Mouse (Mus musculus) hindbrain, embryonic 10.5 days (tissue): ENCODE results near the gene Plxna1. TPM values are rescaled to one million over a fixed set of nuclear protein-coding genes. Genes with fewer than 3 reads are reported as not detected.
A peak's percentile ranks its signal among the peaks of the same experiment; 100 is the strongest.

Source experiments
- DNase-seq: peaks from one replicate; pipeline ENCODE4 v3.0.0-alpha.2; 2017; ENCODE audit warnings: low spot score
- H3K27ac ChIP-seq: fragments of 300-500 bp; sonication (generic); 2 replicates; pipeline ENCODE4 v1.5.1; 2016; ENCODE audit warnings: mild to moderate bottlenecking, moderate library complexity
- H3K27me3 ChIP-seq: fragments of 300-500 bp; sonication (generic); 2 replicates; pipeline ENCODE4 v1.6.1; 2016; ENCODE audit warnings: mild to moderate bottlenecking; ENCODE audit not compliant: poor library complexity, insufficient read depth, severe bottlenecking
- H3K36me3 ChIP-seq: fragments of 300-500 bp; sonication (generic); 2 replicates; pipeline ENCODE4 v1.6.1; 2016; ENCODE audit warnings: mild to moderate bottlenecking, moderate library complexity
- H3K4me1 ChIP-seq: fragments of 300-500 bp; sonication (generic); replicated peaks from 2 replicates; pipeline ENCODE4 v1.6.1; 2016; ENCODE audit warnings: mild to moderate bottlenecking
- H3K4me3 ChIP-seq: fragments of 300-500 bp; sonication (generic); 2 replicates; pipeline ENCODE4 v1.5.1; 2016; ENCODE audit warnings: mild to moderate bottlenecking, moderate library complexity
- H3K9me3 ChIP-seq: fragments of 300-500 bp; sonication (generic); 2 replicates; pipeline ENCODE4 v1.6.1; 2016; ENCODE audit warnings: mild to moderate bottlenecking, moderate library complexity
- WGBS: fragments of 180-500 bp; shearing (Covaris S2); methylation state at CpG from one replicate; pipeline ENCODE4 v1.1.7; 2016; 5-methylcytosine and 5-hydroxymethylcytosine counted together
- polyA plus RNA-seq: library from polyadenylated mRNA; unstranded; fragments of >200 nt; fragmentation: Nextera tagmentation; extraction: Ambion mirVana; gene quantifications from 2 replicates; pipeline ENCODE4 v1.2.1, GENCODE M21; 2016

Plxna1 gene
- polyA plus RNA-seq, 1 experiment from 2014 or later: 35.5 TPM

DNA sequence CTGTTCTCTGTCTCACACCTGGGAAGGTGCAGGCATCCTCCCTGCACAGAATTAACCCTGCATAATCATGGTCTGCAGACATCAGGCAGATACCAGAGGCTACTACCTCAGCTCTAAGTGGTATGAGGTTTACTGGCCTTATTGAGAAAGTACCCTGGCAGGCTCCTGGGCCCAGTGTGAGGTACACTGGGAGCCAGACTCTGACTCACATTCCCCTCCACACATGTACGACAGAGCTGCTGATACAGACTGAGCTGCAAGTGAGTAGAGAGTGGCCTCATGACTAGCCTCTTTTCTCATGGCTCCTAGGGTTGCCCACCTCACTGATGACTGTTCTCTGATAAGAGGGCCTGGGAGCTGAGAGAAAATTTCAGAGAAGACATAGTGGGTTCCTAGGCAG, 24.5 kb upstream of the Plxna1 start:
- H3K36me3 ChIP-seq: no peaks in the 10 kb centered on the region
- no peak overlapping the region for H3K27ac ChIP-seq
- peaks cover 23% of the 10 kb centered on the region for H3K4me1 ChIP-seq
- no peak overlapping the region for H3K4me3 ChIP-seq
- 76% methylated on average over 1 of the region's 1 CpGs for WGBS
- H3K9me3 ChIP-seq: no peaks in the 10 kb centered on the region
- no peak for DNase-seq
- peaks cover 6% of the 10 kb centered on the region; the same call in 1 of the 2 replicates for H3K27me3 ChIP-seq

DNA sequence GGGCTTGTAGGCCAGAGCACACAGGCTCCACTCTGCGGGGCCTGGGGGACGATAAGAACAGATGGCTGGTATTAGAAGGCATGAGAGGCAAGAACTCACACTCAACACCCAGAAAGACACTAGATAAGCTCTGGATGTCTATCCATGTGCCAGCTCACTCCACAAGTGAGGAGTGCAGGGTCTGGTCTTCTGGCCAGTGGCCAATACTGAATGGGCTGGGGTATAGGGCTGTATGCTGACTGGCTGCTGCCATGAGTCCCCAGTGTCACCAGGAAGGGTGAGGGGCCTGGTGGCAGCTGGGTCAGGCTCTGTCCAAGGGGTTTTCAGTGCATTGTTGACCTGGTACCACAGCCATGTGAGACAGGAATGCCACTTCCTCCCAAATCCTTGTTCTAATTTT, 22.3 kb upstream of the Plxna1 start:
- Histone ChIP-seq H3K27ac (no peak overlapping the region), H3K9me3 (no peaks in the 10 kb centered on the region), H3K36me3 (no peaks in the 10 kb centered on the region), H3K4me1 (peaks cover 39% of the 10 kb centered on the region), H3K4me3 (no peak overlapping the region), H3K27me3 (peaks cover 13% of the 10 kb centered on the region; the same call in 1 of the 2 replicates)
- 85% methylated on average over 2 of the region's 2 CpGs for WGBS
- no peak for DNase-seq

DNA sequence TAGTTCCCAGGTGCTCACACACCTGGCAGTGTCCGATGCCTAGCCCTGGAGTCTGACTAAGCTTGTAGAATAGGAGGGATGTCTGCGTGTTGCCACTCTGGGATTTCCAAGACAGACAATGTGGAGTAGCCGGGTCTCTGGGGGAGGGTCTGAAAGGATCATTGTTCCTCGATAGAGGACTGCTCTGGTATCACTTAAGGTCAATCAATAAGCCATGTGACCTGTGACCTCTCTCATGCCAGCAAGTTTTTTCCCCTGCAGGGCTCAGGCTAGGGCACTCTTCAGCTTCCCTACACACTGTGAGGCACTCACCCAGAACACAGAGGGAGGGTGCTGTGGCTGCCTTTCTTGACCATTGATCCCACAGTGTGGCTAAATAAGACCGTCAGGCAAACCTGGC, 19.4 kb upstream of the Plxna1 start:
- peaks cover 35% of the 10 kb centered on the region for H3K4me1 ChIP-seq
- H3K27ac ChIP-seq: peak overlapping the region; percentile 64
- WGBS: 6% methylated on average over 5 of the region's 5 CpGs
- H3K9me3 ChIP-seq: no peaks in the 10 kb centered on the region
- no peak overlapping the region for H3K4me3 ChIP-seq
- no peaks in the 10 kb centered on the region for H3K36me3 ChIP-seq
- H3K27me3 ChIP-seq: peaks cover 13% of the 10 kb centered on the region; the same call in 1 of the 2 replicates
- DNase-seq: peak; percentile 35

DNA sequence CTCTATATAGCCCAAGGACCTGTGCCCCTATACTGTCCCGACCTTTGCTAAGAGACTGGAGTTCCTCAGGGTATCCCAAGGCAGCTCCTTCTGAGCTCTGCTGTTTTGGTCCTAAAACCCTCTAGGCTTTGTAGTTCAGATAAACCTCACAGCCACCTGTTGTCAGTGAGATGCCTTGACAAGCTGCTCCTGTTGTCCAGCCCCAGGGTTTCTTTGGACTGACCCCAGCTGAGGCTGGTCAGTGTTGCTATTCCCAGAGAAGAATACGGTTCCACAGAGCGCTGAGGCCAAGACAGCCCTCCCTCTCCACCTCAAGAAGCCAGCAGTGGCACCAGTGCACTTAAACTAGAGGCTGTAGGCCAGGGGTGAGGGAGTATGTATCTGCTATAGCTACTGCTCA, 18.8 kb upstream of the Plxna1 start:
- H3K9me3 ChIP-seq: no peaks in the 10 kb centered on the region
- no peak for DNase-seq
- H3K4me1 ChIP-seq: peaks cover 35% of the 10 kb centered on the region
- WGBS: 34% methylated on average over 3 of the region's 3 CpGs
- peaks cover 13% of the 10 kb centered on the region; the same call in 1 of the 2 replicates for H3K27me3 ChIP-seq
- peak overlapping the region; percentile 64; the same call in 1 of the 2 replicates for H3K27ac ChIP-seq
- no peaks in the 10 kb centered on the region for H3K36me3 ChIP-seq
- no peak overlapping the region for H3K4me3 ChIP-seq

DNA sequence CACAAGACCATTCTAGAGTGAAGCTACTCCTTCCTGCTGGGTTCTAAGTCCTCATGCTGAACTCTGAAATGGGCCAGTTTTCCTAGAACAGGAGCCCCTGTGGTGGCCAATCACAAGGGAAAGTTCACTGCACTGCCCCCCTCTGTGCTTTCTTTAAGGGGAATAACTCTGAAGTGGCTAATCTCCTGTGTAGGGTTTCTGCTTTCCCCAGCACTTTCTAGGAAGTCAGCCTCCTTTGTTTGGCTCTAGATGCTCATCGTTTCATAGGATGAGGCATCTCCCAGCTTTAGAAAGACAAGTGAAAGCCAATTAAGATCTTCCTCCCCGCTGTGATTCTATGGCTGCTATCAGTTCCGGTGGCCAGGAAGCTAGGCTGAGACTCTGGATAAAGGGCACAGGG, 18.3 kb upstream of the Plxna1 start:
- H3K4me3 ChIP-seq: no peak overlapping the region
- H3K27ac ChIP-seq: peak overlapping the region; percentile 64; the same call in 1 of the 2 replicates
- DNase-seq: no peak
- 28% methylated on average over 3 of the region's 3 CpGs for WGBS
- H3K36me3 ChIP-seq: no peaks in the 10 kb centered on the region
- no peaks in the 10 kb centered on the region for H3K9me3 ChIP-seq
- peaks cover 13% of the 10 kb centered on the region; the same call in 1 of the 2 replicates for H3K27me3 ChIP-seq
- H3K4me1 ChIP-seq: peaks cover 35% of the 10 kb centered on the region

DNA sequence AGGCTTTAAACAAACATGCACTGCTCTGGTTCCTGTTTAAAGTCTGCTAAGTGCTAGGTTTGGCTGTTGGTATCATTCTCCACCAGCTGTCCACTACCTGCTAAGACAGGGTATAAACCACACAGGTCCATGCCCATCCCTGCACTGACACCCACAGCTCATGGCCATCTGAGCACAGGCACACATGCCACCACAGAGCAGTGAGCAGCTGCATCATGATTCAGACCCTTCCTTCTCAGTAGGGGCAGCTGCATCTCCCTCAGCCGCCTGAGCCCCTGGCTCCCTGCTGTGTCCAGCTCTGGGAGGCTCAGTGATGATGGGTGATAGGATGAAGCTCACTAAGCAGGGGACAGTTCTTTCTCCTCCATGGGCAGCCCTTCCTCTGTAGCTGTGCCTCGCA, 15.8 kb upstream of the Plxna1 start:
- H3K27ac ChIP-seq: no peak overlapping the region
- H3K9me3 ChIP-seq: no peaks in the 10 kb centered on the region
- H3K36me3 ChIP-seq: no peaks in the 10 kb centered on the region
- 66% methylated on average over 2 of the region's 2 CpGs for WGBS
- H3K27me3 ChIP-seq: peaks cover 7% of the 10 kb centered on the region; the same call in 1 of the 2 replicates
- peaks cover 34% of the 10 kb centered on the region for H3K4me1 ChIP-seq
- no peak overlapping the region for H3K4me3 ChIP-seq
- no peak for DNase-seq

DNA sequence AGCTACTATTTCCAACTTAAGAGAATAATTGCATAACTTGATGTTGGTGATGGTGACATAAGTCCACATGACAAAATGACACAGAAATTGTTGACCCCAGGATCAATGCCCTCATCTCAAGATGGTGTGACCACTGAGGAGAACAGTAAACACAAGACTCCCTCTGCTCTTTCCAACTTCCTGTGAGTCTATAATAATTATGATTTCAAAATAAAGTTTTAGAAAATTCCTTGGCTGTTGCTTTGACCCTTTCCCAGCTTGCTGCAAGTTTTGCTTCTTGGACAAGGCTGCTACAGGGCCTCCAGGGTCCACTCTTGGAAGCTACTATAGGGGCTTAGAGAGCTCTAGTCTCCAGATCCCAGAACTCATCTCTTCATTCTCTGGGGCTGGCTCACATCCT, 6.4 kb upstream of the Plxna1 start:
- no peak for DNase-seq
- Histone ChIP-seq H3K36me3 (no peaks in the 10 kb centered on the region), H3K4me1 (no peaks in the 10 kb centered on the region), H3K27me3 (peaks cover 12% of the 10 kb centered on the region), H3K9me3 (0 out of 2 replicates have a peak, but pooled peaks cover 5% of the 10 kb centered on the region), H3K27ac (no peak overlapping the region), H3K4me3 (no peak overlapping the region)

DNA sequence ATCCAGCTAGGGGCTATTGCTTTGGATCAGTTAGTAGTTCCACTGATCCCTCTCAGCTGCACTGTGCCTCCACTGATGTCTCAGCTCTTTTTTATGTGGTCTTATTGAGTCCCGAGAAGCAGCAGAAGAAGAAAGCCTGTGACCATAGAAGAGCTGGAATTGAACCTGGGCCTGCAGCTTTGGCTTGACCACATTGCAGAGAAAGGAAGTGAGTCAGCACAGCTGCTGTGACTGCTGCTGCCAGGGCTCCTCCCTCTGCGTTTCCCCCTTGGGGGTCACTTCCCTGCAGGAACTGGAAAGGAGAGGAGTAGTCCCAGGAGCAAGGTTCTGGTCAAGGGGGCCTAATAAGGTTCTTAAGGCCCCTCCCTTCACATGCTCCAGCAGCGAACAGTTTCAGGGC, 1.9 kb upstream of the Plxna1 start:
- no peak for DNase-seq
- H3K27me3 ChIP-seq: peaks cover 20% of the 10 kb centered on the region
- H3K9me3 ChIP-seq: 0 out of 2 replicates have a peak, but pooled peaks cover 5% of the 10 kb centered on the region
- H3K36me3 ChIP-seq: no peaks in the 10 kb centered on the region
- H3K4me3 ChIP-seq: no peak overlapping the region
- WGBS: 64% methylated on average over 3 of the region's 3 CpGs
- no peak overlapping the region for H3K27ac ChIP-seq
- H3K4me1 ChIP-seq: peaks cover 35% of the 10 kb centered on the region

DNA sequence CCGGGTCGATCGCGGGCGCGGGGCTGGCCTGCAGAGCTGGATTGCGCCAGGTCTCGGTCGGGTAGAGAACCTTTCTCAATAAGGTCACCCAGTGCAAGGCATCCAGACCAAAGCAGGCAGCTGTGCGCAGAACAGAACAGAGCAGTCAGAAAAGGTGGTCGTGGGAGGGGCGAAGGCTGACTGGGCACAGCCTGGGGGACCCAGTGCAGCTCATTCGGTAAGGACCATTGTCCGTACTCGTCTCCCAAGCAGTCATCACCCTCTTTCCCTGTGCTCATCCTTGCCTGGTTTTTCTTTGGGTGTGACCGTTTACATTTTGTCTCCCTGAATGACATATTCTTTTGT, 659 bp upstream of the Plxna1 start:
- 4% methylated on average over 16 of the region's 16 CpGs for WGBS
- peaks cover 20% of the 10 kb centered on the region for H3K27me3 ChIP-seq
- peak overlapping the region; percentile 90 for H3K4me3 ChIP-seq
- H3K27ac ChIP-seq: peak overlapping the region; percentile 86
- H3K36me3 ChIP-seq: peaks cover 5% of the 10 kb centered on the region; the same call in 1 of the 2 replicates
- peaks cover 47% of the 10 kb centered on the region for H3K4me1 ChIP-seq
- no peak for DNase-seq
- H3K9me3 ChIP-seq: 0 out of 2 replicates have a peak, but pooled peaks cover 5% of the 10 kb centered on the region

DNA sequence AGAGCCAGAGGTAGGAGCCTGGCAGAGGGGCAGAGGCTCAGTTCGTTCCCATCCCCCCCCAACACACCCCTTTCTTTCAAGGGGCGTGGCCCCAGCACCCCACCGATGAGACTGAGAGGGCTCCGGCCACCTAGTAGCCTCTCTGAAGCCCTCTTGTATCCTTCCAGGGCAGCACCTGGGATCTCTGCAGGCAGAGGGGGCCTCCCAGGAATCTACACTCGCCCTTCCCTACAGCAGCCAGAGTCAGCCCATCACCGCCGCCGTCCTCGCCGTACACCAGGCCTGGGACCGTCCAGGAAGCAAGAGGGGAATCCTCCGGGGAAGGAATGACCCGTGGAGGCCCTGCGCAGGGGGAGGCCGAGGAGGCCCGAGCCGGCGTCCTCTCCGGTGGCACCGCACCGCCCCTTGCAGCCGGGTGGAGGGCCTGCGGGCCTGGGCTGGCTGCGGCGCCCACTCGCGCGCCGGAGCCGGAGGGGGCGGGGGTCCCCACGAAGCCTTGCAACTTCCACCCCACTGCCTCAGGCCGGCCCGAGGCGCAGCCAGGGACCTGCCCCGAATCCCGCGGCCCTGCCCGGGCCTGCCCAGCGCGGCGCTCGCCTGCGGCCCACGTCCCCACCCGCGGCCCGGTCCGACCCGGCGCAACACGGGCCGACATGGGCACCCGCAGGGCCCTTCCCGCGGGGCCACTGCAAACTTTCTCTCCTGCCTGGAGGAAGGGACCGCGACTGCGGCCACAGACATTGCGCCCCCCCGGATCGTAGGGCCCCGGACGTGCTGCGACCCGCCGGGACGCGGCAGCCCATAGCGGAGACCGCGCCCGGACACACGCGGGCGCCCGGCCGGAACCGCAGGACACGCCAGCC, 771 bp downstream of the Plxna1 start:
- DNase-seq: peak; percentile 61
- peaks cover 20% of the 10 kb centered on the region for H3K27me3 ChIP-seq
- peaks cover 17% of the 10 kb centered on the region for H3K36me3 ChIP-seq
- peak overlapping the region; percentile 98 for H3K27ac ChIP-seq
- WGBS: under 1% methylated on average over 77 of the region's 80 CpGs
- H3K4me1 ChIP-seq: peaks cover 61% of the 10 kb centered on the region
- H3K9me3 ChIP-seq: no peaks in the 10 kb centered on the region
- H3K4me3 ChIP-seq: peak overlapping the region; percentile 90

DNA sequence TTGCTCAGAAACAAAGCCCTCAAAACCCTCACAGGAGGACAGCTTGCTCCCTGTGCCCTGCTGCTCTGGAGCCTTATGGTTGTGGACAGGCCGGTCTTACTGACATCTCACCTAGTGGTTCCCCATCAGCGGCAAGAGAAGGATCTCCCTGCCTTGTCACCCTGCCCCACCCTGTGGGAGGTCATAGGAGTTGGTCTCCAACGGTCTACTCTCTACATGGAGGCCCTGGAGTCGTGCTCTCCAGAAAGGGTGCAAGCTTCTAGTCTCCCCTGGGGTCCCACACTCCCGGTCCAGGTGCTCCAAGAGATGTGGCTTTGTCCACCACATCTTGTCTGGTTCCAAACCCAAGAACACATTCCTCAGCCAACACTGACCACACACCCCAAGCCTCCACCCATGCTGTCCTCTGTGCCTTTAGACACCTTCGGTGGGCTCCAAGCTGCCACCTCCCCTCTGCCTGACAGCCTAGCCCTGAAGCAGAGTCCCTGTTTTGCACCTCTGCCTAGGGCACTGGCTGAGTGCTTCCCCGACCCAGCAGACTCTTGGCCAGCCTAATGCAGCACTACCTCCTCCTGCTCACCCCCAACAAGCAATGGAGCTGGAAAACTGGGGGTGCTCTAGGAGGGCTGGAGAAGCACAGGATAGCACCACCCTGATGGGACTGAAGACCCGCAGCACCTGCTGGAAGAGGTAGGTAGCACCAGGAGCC, 1.6 kb downstream of the Plxna1 start:
- peak overlapping the region; percentile 98 for H3K27ac ChIP-seq
- H3K4me1 ChIP-seq: peaks cover 68% of the 10 kb centered on the region
- DNase-seq: peak; percentile 23
- peaks cover 20% of the 10 kb centered on the region for H3K27me3 ChIP-seq
- H3K9me3 ChIP-seq: no peaks in the 10 kb centered on the region
- peaks cover 25% of the 10 kb centered on the region for H3K36me3 ChIP-seq
- peak overlapping the region; percentile 90 for H3K4me3 ChIP-seq
- WGBS: 48% methylated on average over 8 of the region's 8 CpGs

DNA sequence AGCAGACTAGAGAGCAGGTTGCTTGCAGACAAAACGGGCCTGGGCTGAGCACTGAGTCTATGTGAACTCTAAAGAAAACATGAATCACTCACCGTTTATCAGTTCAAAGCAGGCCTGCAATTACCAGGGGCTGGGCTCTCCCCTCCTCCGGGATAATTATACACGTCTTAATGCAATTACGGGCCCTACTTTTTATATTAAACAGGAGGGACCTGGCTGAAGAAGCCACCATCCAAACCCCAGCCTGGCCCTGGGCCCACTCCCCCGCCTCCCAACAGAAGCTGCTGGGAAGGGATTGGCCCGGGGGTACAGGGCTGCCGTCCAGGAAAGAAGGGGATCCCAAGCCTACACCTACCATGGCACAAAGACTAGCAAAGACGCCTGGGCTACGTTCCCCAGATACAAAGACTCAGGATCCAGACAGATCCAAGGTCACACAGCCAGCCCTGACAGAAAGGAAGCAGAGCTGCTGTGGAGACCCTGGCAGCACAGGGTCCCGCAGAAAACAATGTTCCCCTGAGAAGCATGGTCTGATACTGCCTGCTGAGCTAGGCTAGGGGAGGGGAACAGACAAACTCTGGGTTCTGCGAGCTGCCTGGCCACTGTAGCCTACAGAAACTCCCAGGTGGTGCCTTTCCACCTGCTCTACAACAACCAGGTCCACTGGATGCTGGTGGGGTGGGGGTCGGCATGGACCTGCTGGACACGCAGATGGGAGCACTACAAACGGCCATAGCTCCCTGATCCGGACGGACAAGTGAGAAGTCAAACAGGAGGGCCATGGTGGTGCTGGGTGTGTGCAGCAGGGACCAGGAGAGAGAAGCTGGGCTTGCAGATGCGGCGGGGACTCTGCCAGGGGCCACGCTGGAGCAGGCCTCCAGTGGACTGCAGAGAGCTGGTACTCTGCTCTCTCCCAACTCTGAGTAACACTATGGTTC, 2.4 kb downstream of the Plxna1 start:
- peaks cover 33% of the 10 kb centered on the region for H3K36me3 ChIP-seq
- DNase-seq: no peak
- H3K4me1 ChIP-seq: peaks cover 77% of the 10 kb centered on the region
- no peaks in the 10 kb centered on the region for H3K9me3 ChIP-seq
- peaks cover 20% of the 10 kb centered on the region for H3K27me3 ChIP-seq
- 65% methylated on average over 20 of the region's 20 CpGs for WGBS
- H3K4me3 ChIP-seq: peak overlapping the region; percentile 90
- H3K27ac ChIP-seq: peak overlapping the region; percentile 98
